Mouse (Mus musculus) testis, postnatal 10 days (tissue): ENCODE results near the gene Rgs9.
A peak's percentile ranks its signal among the peaks of the same experiment; 100 is the strongest.

Experiments used
- DNase-seq: peaks from one replicate; pipeline ENCODE4 v3.0.0; 2021; ENCODE audit warnings: low spot score

Gene Rgs9

DNA sequence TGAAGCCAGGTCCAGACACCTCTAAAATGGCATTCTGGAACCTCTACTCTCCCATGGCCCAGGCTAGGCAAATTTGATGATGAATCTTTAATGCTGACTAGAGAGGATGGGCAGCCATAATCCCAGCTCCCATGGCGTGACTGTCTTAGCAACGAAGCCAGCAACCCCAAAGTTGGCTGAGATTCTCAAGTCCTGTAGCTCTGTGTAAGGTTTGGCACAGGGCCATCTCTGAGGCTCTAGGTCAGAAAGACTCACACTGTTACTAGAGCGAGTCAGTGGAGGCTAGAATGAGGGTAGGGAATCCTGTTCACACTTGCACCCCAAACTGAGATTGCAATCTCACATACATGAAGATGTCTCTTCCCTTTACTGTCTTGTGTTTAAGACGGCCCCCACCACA is 57.8 kb downstream of the Rgs9 start:
- DNase-seq: no peak

DNA sequence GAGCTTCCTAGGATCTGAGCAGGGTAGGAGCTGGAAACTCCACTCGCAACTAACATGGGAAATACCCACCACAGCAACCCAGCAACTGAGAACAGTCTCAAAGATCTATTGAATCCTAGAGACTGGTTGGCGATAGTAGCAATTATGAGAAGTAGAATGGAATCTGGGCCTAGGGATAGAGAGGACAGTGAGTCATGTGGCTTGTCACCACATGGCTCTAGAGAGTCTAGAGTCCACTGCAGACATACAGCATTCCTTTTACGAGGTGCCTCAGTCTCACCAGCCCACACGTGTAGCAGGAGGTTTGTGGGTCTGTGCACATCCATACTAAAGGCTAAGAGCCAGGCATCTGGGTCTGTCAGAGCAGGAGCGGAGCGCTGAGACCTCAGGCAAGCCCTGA is 59.3 kb downstream of the Rgs9 start:
- no peak for DNase-seq

GRCm38 (mm10) chr11:109237796-109238195 is 60.1 kb downstream of the Rgs9 start:
- no peak for DNase-seq

DNA sequence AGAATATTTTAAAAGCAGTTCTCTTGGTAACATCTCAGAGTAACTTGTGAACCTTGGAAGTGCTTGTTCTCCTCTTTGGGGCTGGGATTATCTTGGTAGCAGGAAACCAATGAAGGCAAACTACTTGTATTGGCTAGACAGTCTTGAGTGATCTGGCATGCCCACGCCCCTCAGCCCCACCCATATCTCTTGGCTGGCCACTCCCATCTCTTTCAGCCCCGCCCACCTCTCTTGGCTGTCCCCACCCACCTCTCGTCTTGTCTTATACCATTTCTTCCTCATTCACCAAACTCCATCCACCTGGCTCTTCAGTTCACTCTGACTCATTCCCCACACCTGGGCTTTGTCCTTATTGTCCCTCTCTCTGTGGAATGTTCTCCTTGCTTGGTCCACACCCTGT is 64.3 kb downstream of the Rgs9 start:
- no peak for DNase-seq

DNA sequence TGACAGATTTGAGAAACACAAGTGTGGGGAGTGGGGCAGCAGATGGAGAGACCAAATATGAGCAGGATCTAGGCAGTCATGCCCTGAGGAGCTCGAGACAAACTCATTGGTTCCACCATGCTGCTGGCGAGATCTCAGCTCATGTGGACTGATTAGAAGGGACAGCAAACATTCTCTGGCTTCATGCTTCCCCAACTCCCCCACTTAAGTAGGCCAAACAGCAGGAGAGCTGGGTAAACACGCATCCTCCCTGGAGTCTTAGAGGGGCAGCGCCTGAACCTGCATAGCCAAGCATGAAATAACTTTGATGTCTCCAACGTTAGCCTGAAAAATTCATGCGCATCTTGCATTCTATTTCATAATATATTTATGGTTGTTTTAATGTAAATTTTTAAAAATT is 65.1 kb downstream of the Rgs9 start:
- no peak for DNase-seq

DNA sequence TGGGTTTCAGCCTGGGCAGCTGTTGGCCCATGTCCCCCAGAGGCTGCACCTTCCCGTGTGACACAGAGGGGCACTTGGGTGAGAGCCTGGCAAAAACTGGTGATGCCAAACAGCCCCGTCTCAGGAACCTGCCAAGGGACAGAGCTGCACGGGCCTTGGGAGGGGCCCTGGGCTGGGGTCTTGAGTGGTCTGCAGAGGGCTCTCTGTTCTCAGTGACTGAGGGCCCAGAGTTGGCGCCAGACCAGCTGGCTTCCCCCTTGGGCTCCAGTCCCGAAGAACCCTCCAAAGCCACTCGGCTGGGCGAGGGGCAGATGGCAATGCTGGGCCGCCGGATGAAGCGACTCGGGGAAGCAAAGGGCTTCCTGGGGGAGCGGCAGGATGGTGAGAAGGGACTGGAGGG is 70.8 kb downstream of the Rgs9 start:
- no peak for DNase-seq

DNA sequence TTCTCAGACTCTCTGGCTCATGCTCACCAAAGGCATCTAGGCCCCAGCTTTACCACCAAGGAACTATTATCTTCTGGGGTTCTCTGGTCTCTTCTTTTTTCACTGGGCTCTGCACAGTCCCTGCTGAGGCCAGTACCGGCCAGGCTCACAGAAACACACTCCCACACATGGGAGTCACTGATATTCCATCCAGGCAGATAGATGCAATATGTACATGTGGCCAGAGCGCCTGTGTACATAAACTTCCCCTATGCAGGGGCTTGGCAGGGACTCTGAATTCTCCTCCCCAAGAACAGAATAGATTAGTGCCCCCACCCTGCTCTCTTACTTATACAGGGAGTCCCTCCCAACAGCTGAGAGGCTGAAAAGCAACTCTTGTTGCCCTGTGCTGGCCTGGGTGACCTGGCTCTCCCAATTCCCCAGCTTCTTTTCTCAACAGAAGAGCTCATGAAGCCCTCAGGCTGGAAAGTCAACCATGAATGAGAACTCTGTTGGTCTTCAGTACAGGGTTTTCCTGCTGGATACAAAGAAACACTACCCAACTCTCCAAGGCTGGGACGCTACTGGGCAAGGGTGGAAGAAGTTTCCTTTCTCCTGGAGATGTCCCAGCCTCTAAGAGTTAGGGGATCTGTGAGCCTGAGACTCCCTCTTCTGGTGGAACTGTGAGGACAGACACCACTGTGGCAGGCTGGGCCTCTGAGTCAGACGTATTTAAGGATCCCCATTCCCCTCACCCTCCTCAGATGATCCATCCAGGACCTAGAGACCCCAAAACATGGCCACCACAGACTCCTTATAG is 76.5 kb downstream of the Rgs9 start:
- no peak for DNase-seq

- DNase-seq: no peak
These were observed 79.1 kb downstream of the Rgs9 start for GRCm38 (mm10) chr11:109218722-109219430.

- DNase-seq: no peak
These were observed 79.9 kb downstream of the Rgs9 start for GRCm38 (mm10) chr11:109217827-109218536.

DNA sequence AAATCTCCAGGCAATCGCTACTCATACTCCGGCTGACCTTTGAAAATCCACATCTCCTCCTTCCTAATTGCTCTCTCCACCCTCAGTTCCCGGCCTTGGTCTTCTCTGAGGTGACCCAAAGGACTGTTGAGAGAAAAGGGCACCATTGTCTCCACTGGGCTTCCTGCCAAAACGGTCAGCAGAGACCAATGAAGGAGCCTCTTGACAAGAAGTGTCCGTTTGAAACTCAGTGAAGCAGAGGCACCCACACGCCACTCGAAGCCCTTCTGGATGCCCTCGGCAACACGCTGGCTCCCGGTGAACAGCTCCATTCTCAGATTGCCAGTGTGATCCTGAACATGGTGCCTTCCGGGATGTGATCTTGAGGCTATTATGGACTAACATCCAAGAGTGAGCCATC is 87.2 kb downstream of the Rgs9 start:
- no peak for DNase-seq

DNA sequence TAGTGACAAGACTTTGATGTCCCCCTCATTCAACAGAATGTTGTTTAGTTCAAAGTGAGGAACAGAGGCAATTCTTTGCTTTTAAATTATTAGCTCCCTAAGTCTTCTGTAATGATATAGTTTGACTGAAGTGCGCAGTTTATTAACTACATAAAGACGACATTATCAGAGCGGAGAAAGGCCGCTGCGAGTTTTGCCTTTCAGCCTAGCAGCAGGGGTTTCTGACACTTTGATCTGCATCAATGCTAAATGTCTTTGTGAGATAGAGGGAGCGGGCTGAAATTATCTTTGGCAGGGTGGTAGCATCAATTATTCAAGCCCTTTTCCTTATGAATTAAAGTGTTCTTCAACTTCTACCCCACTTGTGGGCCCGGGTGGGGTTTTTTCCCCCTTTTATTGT is 87.6 kb downstream of the Rgs9 start:
- DNase-seq: no peak

DNA sequence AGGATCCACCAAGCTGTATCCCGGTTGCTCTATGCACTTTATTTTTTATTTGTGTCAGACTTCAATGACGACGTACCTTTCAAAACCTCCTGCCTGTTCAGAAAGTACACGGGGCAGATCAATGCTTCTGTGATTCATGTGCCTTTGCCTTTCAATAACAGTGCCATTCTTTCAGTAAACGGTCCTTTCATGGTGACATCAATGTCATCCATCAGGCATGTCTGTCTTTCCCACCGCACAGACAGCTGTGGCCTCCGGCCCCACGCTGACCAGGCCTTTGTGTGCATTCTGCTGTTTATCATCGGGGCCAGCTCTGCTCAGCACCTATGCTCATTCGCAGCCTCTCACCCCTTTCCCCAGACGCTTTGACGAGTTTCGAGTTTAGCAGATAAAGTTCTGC is 91.2 kb downstream of the Rgs9 start:
- DNase-seq: no peak

DNA sequence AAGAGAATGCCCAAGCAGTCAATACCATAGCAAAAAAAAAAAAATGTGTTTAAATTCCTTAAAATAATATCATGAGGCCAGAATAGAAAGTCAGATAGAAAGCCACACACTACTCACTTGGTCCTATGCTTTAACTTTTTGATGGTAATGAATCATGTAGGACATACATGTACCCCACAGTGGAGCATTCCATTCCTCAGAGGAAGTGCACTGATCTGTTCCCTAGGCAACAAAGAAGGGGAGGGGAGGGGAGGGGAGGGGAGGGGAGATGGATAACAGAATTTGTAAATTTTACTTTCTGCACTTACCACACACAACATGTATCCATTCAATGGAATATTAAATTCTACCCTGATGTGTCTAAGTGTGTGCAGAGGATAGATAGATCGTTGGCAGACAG is 91.9 kb downstream of the Rgs9 start:
- DNase-seq: no peak

DNA sequence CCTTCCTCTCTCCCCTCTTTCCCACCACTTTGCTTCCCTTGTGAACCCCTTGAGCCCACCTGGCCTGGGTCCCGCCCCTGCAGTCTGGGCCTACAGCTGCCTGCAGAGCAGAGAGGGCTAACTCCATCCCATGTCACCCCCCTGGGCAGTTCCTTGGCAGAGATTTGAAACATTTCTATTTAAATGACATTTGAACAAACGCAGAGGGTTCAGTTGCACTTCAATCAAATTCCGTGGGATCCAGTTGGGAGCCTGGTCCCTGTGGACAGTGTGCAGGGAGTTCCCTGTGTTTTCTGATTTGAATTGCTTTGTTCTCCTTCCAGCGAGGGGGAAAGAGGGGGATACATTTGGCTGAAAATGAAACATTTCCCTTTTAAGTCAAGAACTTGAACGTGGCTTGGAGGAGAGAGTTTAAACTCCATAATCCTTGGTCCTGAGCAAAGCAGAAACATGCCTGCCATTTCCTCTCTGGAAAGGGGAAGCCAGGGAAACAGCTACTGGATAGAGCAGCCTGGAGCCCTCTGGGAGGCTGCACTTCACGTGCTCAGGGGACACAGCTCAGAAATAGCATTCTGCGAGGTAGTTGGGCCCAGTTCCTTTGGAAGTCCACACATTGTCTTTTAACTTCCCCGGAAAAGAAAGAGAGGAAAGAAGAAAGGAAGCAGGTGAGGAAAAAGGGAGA is 98.2 kb downstream of the Rgs9 start:
- DNase-seq: no peak

DNA sequence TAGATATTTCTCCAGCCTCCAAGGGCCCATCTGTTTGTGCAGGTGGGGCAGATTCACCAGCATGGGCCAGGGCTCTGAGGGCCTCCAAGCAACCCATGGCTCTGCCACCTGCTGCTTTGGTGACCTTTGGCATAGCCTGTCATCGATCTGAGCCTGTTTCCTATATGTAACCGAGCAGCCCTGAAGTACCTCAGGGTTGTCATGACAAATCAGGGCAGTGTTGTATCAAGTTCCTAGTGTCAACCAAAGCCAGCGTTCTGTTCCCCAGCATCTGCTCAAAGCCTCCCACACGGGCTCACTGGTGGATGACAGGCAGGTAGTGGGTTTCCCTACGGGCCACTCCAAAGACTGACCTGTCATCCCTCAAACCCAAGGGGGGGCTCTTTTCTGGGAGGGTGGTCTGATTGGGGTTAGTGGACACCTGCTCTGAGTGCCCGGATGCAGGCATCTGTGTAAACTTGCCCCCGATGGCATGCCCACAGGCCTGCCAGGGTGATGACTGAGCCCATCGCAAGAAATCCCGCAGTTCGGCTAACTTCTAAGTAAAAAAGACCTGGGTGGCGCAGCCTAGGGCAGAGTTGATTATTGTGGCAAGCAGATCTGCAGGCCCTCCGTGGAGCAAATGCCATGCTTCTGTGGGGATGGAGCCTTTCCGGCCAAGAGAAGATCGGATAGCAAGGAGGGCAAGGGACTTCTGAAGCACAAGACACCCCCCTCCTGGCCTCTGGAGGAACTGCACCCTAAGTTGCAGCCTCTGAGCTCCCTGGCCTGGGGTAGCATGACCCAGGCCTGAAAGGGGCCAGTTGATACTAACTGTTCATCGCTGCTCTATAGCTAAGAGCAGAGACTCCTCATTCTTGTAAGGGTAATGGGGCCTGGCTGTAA is 105.0 kb downstream of the Rgs9 start:
- peak; percentile 87 for DNase-seq

GRCm38 (mm10) chr11:109188235-109188634 is 109.7 kb downstream of the Rgs9 start:
- no peak for DNase-seq

- no peak for DNase-seq
These were observed 110.2 kb downstream of the Rgs9 start for GRCm38 (mm10) chr11:109187631-109188184.

GRCm38 (mm10) chr11:109181118-109181517 is 116.8 kb downstream of the Rgs9 start:
- no peak for DNase-seq

- no peak for DNase-seq
These were observed 117.6 kb downstream of the Rgs9 start for GRCm38 (mm10) chr11:109180290-109180689.

DNA sequence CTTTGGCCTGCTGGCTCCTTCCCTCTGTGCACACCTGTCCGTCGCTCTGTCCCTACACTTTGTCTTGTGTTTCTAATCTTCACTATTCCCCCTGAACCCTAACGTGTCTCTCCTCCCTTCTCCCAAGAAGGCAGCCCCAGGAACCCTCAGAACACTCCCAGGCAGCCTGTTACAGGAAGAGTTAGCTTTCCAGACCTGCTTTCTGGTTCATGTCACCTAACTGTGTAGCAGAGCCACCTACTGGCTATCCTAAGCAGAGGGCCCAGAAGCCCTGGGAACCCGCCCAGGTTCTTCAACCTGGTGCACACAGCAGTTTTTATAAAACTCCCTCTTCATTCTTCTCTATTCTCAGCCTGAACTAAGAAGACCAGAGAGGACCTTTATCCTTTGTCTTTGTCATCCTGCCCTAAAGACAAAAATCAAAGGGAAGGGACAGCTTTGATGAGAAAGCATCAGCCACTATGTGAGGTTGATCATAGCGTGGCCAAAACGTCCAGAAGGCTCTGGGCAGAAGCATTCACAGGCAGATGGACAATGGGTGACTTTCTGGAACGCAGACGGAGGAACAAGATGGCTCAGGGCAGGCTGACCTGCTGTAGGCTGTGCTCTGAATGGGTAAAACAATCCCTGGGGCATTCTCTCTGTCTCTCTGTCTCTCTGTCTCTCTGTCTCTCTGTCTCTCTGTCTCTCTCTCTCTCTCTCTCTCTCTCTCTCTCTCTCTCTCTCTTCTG is 119.0 kb downstream of the Rgs9 start:
- peak; percentile 60 for DNase-seq
